In the genomic region with DNA sequence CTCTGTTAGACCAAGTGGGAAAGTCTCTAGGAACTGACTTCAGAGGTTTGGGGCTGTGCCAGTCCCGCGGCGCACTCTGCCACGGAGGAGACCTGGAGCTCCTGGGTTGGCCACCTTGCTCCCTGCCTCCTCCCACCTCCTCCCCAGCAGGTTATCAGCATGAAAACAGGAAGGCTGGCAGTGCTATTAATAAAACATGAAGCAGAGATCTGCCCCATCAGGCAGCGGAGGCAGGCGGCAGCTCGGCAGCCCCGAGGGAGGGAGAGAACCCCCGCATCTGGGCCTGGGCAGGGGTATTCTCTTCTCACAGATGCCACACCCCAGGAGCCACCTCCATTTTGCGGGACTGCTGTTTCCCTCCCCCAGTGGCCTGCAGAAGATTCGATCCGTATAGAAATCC, we compare ENCODE assay signal across 23 mouse cellular contexts. TPM values are rescaled to one million over a fixed set of nuclear protein-coding genes. Genes with fewer than 3 reads are reported as not detected.
DNase-seq lines count a peak whose midpoint lies in the region; ATAC-seq and TF ChIP-seq lines count a peak whose summit lies in the region.
"Had no signal": no experiment of that assay in that cellular context is flagged by ENCODE, and none has a peak within 500 bp of the region (broad histone marks: within the 10 kb centered on the region; RNA-seq: fewer than 3 reads in every experiment).

No protein-coding gene starts in this region.

- ATAC-seq in forebrain, embryonic 15.5 days (replicated peaks): no peak
- no peak for ATAC-seq in forebrain, postnatal 0 days
- ATAC-seq in heart, postnatal 0 days (ENCODE audit: insufficient read depth, low read depth): no peak
- no peak for ATAC-seq in neural tube, embryonic 11.5 days (ENCODE audit: insufficient read depth, low FRiP score, low TSS enrichment)
- ATAC-seq in neural tube, embryonic 15.5 days (ENCODE audit: low FRiP score): no peak
- no peak for ATAC-seq in midbrain, embryonic 16.5 days
- no peak for ATAC-seq in intestine, embryonic 16.5 days

- no peak overlapping the region for H3K4me3 ChIP-seq in forebrain, embryonic 15.5 days
- H3K4me3 ChIP-seq in forebrain, postnatal 0 days (ENCODE audit: low read depth, low read length): no peak overlapping the region
- H3K4me3 ChIP-seq in heart, postnatal 0 days (ENCODE audit: low read depth, low read length): no peak overlapping the region
- H3K4me3 ChIP-seq in neural tube, embryonic 11.5 days (ENCODE audit: low read depth, low read length): no peak overlapping the region
- H3K4me3 ChIP-seq in neural tube, embryonic 15.5 days (replicated peaks): no peak overlapping the region
- H3K4me3 ChIP-seq in midbrain, embryonic 16.5 days (ENCODE audit: low read depth, low read length): no peak overlapping the region
- H3K4me3 ChIP-seq in intestine, embryonic 16.5 days (ENCODE audit: low read length): no peak overlapping the region

- TF ChIP-seq CTCF in forebrain, postnatal 0 days (IDR thresholded peaks at IDR 0.05; ENCODE audit: low read depth): no peak
- no peak for TF ChIP-seq CTCF in heart, postnatal 0 days (IDR thresholded peaks at IDR 0.05; ENCODE audit: low read depth)

- no peak for DNase-seq in forebrain, postnatal 0 days
- no peak for DNase-seq in heart, postnatal 0 days (ENCODE audit: low spot score)
- no peak for DNase-seq in heart, adult 18-20 months
- DNase-seq in neural tube, embryonic 11.5 days (ENCODE audit: low spot score): no peak
- DNase-seq: adrenal gland, postnatal 36 days; cerebellum, adult 2 months; gastrocnemius, postnatal 25 days; kidney, adult 2 months; kidney, postnatal 25 days; layer of hippocampus, adult 9-11 months; lung, postnatal 14 days; thymus, postnatal 14 days had no signal

- H3K27ac ChIP-seq in forebrain, embryonic 15.5 days (replicated peaks): no peak overlapping the region
- no peak overlapping the region for H3K27ac ChIP-seq in forebrain, postnatal 0 days (ENCODE audit: low read depth, low read length)
- H3K27ac ChIP-seq in heart, postnatal 0 days (ENCODE audit: low read depth): no peak overlapping the region
- no peak overlapping the region for H3K27ac ChIP-seq in neural tube, embryonic 11.5 days (ENCODE audit: low read depth, low read length)
- no peak overlapping the region for H3K27ac ChIP-seq in neural tube, embryonic 15.5 days (replicated peaks)
- H3K27ac ChIP-seq in midbrain, embryonic 16.5 days (ENCODE audit: low read length): no peak overlapping the region
- H3K27ac ChIP-seq in intestine, embryonic 16.5 days (ENCODE audit: low read length): no peak overlapping the region
- H3K27ac ChIP-seq: stomach, postnatal 0 days had no signal

- no peak for TF ChIP-seq EP300 in heart, postnatal 0 days (IDR thresholded peaks at IDR 0.05; ENCODE audit: low read depth)

- H3K36me3 ChIP-seq in forebrain, embryonic 15.5 days: no peaks in the 10 kb centered on the region
- H3K36me3 ChIP-seq in forebrain, postnatal 0 days (ENCODE audit: insufficient read depth): no peaks in the 10 kb centered on the region
- H3K36me3 ChIP-seq in heart, postnatal 0 days (replicated peaks; ENCODE audit: control insufficient read depth, insufficient read depth, low read length): no peaks in the 10 kb centered on the region
- H3K36me3 ChIP-seq in neural tube, embryonic 11.5 days (ENCODE audit: control insufficient read depth, insufficient read depth, low read length): no peaks in the 10 kb centered on the region
- no peaks in the 10 kb centered on the region for H3K36me3 ChIP-seq in neural tube, embryonic 15.5 days
- H3K36me3 ChIP-seq in midbrain, embryonic 16.5 days (ENCODE audit: control insufficient read depth, insufficient read depth, low read length): no peaks in the 10 kb centered on the region
- H3K36me3 ChIP-seq in intestine, embryonic 16.5 days (ENCODE audit: control insufficient read depth, insufficient read depth, low read length): no peaks in the 10 kb centered on the region

- peak overlapping the region; percentile 8; the same call in 1 of the 2 replicates for H3K4me2 ChIP-seq in forebrain, embryonic 15.5 days (replicated peaks)
- no peak overlapping the region for H3K4me2 ChIP-seq in forebrain, postnatal 0 days (ENCODE audit: low read depth)
- peak overlapping the region; percentile 41 for H3K4me2 ChIP-seq in heart, postnatal 0 days (ENCODE audit: low read depth, low read length)
- peak overlapping the region; percentile 9; the same call in 1 of the 2 replicates for H3K4me2 ChIP-seq in neural tube, embryonic 11.5 days (ENCODE audit: low read depth)
- H3K4me2 ChIP-seq in neural tube, embryonic 15.5 days: no peak overlapping the region
- peak overlapping the region; percentile 10 for H3K4me2 ChIP-seq in midbrain, embryonic 16.5 days (ENCODE audit: low read length)
- H3K4me2 ChIP-seq in intestine, embryonic 16.5 days (ENCODE audit: low read depth, low read length): no peak overlapping the region

- H3K27me3 ChIP-seq in forebrain, embryonic 15.5 days: peaks cover 2% of the 10 kb centered on the region; the same call in 1 of the 2 replicates
- H3K27me3 ChIP-seq in forebrain, postnatal 0 days (ENCODE audit: insufficient read depth, low read length): no peaks in the 10 kb centered on the region
- H3K27me3 ChIP-seq in heart, postnatal 0 days (ENCODE audit: control insufficient read depth, insufficient read depth, low read length): 0 out of 2 replicates have a peak, but pooled peaks cover 2% of the 10 kb centered on the region
- 0 out of 2 replicates have a peak, but pooled peaks cover 3% of the 10 kb centered on the region for H3K27me3 ChIP-seq in neural tube, embryonic 11.5 days (ENCODE audit: control insufficient read depth, insufficient read depth, low read length)
- peaks cover 58% of the 10 kb centered on the region for H3K27me3 ChIP-seq in neural tube, embryonic 15.5 days (replicated peaks)
- H3K27me3 ChIP-seq in midbrain, embryonic 16.5 days (ENCODE audit: control insufficient read depth, insufficient read depth, low read depth, low read length): no peaks in the 10 kb centered on the region
- peaks cover 11% of the 10 kb centered on the region for H3K27me3 ChIP-seq in intestine, embryonic 16.5 days (replicated peaks; ENCODE audit: control insufficient read depth, insufficient read depth, low read length)

- H3K9ac ChIP-seq in forebrain, embryonic 15.5 days (replicated peaks): no peak overlapping the region
- no peak overlapping the region for H3K9ac ChIP-seq in forebrain, postnatal 0 days
- H3K9ac ChIP-seq in heart, postnatal 0 days (replicated peaks; ENCODE audit: low read depth, low read length): no peak overlapping the region
- H3K9ac ChIP-seq in neural tube, embryonic 11.5 days (ENCODE audit: low read length): no peak overlapping the region
- no peak overlapping the region for H3K9ac ChIP-seq in neural tube, embryonic 15.5 days (replicated peaks)
- H3K9ac ChIP-seq in midbrain, embryonic 16.5 days (ENCODE audit: low read depth, low read length): no peak overlapping the region
- no peak overlapping the region for H3K9ac ChIP-seq in intestine, embryonic 16.5 days (ENCODE audit: low read depth, low read length)

- 26% methylated on average over 12 of the region's 12 CpGs for WGBS in forebrain, embryonic 15.5 days
- WGBS in forebrain, postnatal 0 days: 26% methylated on average over 12 of the region's 12 CpGs
- WGBS in heart, postnatal 0 days: 5% methylated on average over 12 of the region's 12 CpGs
- WGBS in neural tube, embryonic 11.5 days: 23% methylated on average over 12 of the region's 12 CpGs
- WGBS in neural tube, embryonic 15.5 days: 20% methylated on average over 12 of the region's 12 CpGs
- 10% methylated on average over 12 of the region's 12 CpGs for WGBS in midbrain, embryonic 16.5 days
- WGBS in intestine, embryonic 16.5 days: 18% methylated on average over 12 of the region's 12 CpGs

- no peaks in the 10 kb centered on the region for H3K9me3 ChIP-seq in forebrain, embryonic 15.5 days
- no peaks in the 10 kb centered on the region for H3K9me3 ChIP-seq in forebrain, postnatal 0 days (ENCODE audit: low read length)
- H3K9me3 ChIP-seq in heart, postnatal 0 days (replicated peaks; ENCODE audit: control insufficient read depth, low read length): no peaks in the 10 kb centered on the region
- no peaks in the 10 kb centered on the region for H3K9me3 ChIP-seq in neural tube, embryonic 11.5 days (ENCODE audit: control insufficient read depth, low read length)
- H3K9me3 ChIP-seq in neural tube, embryonic 15.5 days (replicated peaks): no peaks in the 10 kb centered on the region
- H3K9me3 ChIP-seq in midbrain, embryonic 16.5 days (replicated peaks; ENCODE audit: control insufficient read depth, low read length, poor library complexity, severe bottlenecking): no peaks in the 10 kb centered on the region
- no peaks in the 10 kb centered on the region for H3K9me3 ChIP-seq in intestine, embryonic 16.5 days (ENCODE audit: control insufficient read depth, low read length)

- peaks cover 8% of the 10 kb centered on the region for H3K4me1 ChIP-seq in forebrain, embryonic 15.5 days
- no peaks in the 10 kb centered on the region for H3K4me1 ChIP-seq in forebrain, postnatal 0 days (ENCODE audit: insufficient read depth)
- H3K4me1 ChIP-seq in heart, postnatal 0 days (ENCODE audit: control insufficient read depth, insufficient read depth): peaks cover 6% of the 10 kb centered on the region
- H3K4me1 ChIP-seq in neural tube, embryonic 11.5 days (ENCODE audit: control insufficient read depth, insufficient read depth, low read length): peaks cover 2% of the 10 kb centered on the region; the same call in 1 of the 2 replicates
- peaks cover 4% of the 10 kb centered on the region for H3K4me1 ChIP-seq in neural tube, embryonic 15.5 days
- H3K4me1 ChIP-seq in midbrain, embryonic 16.5 days (ENCODE audit: control insufficient read depth, insufficient read depth, low read length): peaks cover 6% of the 10 kb centered on the region
- H3K4me1 ChIP-seq in intestine, embryonic 16.5 days (ENCODE audit: control insufficient read depth, insufficient read depth, low read length): no peaks in the 10 kb centered on the region

RNA-seq across cellular contexts. Expression of gene Pou3f1, which starts 16.9 kb away (rescaled TPM):
- polyA plus RNA-seq in forebrain, embryonic 15.5 days (2015; fragmentation: Nextera tagmentation; extraction: Ambion mirVana): 21.5 and 21.8 TPM in 2 replicates
- total RNA-seq in forebrain, postnatal 0 days (2014; rRNA removed): 19.7 and 30.5 TPM in 2 replicates
- 20.2 and 31.1 TPM in 2 replicates for polyA plus RNA-seq in forebrain, postnatal 0 days (2015; fragmentation: Nextera tagmentation; extraction: Ambion mirVana)
- total RNA-seq in heart, postnatal 0 days (2014; rRNA removed; ENCODE audit: low replicate concordance): 0.04 and 1.5 TPM in 2 replicates
- 0.03 and 0.08 TPM in 2 replicates for polyA plus RNA-seq in heart, postnatal 0 days (2015; fragmentation: Nextera tagmentation; extraction: Ambion mirVana)
- under 1 TPM; 0.15 to 0.33 TPM for total RNA-seq in heart, adult 18-20 months (2021)
- polyA plus RNA-seq in neural tube, embryonic 11.5 days (2014; fragmentation: Nextera tagmentation; extraction: Ambion mirVana): 17.0 and 17.1 TPM in 2 replicates
- polyA plus RNA-seq in neural tube, embryonic 15.5 days (2015; fragmentation: Nextera tagmentation; extraction: Ambion mirVana): 4.7 and 6.8 TPM in 2 replicates
- polyA plus RNA-seq in midbrain, embryonic 16.5 days (2015; fragmentation: Nextera tagmentation; extraction: Ambion mirVana): 12.3 and 14.4 TPM in 2 replicates
- 0.04 TPM in 1 of 2 replicates, not detected in the other for polyA plus RNA-seq in intestine, embryonic 16.5 days (2015; fragmentation: Nextera tagmentation; extraction: Ambion mirVana)
- total RNA-seq: CH12.LX; common myeloid progenitor, adult 5-6 weeks had no signal
- polyA plus RNA-seq: liver, embryonic 16.5 days had no signal

RNA-seq across cellular contexts. Expression of gene 3100002H09Rik, which starts 29.1 kb away (rescaled TPM):
- 1.2 TPM in 2 replicates for polyA plus RNA-seq in forebrain, embryonic 15.5 days (2015; fragmentation: Nextera tagmentation; extraction: Ambion mirVana)
- 0.23 TPM in 1 of 2 replicates, not detected in the other for total RNA-seq in forebrain, postnatal 0 days (2014; rRNA removed)
- polyA plus RNA-seq in forebrain, postnatal 0 days (2015; fragmentation: Nextera tagmentation; extraction: Ambion mirVana): 0.18 TPM in 1 of 2 replicates, not detected in the other
- not detected in 2 replicates for total RNA-seq in heart, postnatal 0 days (2014; rRNA removed; ENCODE audit: low replicate concordance)
- not detected in 2 replicates for polyA plus RNA-seq in heart, postnatal 0 days (2015; fragmentation: Nextera tagmentation; extraction: Ambion mirVana)
- total RNA-seq in heart, adult 18-20 months (2021): not detected
- 0.54 and 0.57 TPM in 2 replicates for polyA plus RNA-seq in neural tube, embryonic 11.5 days (2014; fragmentation: Nextera tagmentation; extraction: Ambion mirVana)
- polyA plus RNA-seq in neural tube, embryonic 15.5 days (2015; fragmentation: Nextera tagmentation; extraction: Ambion mirVana): 0.28 and 0.42 TPM in 2 replicates
- 1.1 and 1.5 TPM in 2 replicates for polyA plus RNA-seq in midbrain, embryonic 16.5 days (2015; fragmentation: Nextera tagmentation; extraction: Ambion mirVana)
- polyA plus RNA-seq in intestine, embryonic 16.5 days (2015; fragmentation: Nextera tagmentation; extraction: Ambion mirVana): not detected in 2 replicates
- total RNA-seq: adrenal gland, postnatal 36 days; CH12.LX; common myeloid progenitor, adult 5-6 weeks; gastrocnemius, postnatal 25 days; megakaryocyte-erythroid progenitor cell, adult 5-6 weeks had no signal
- polyA plus RNA-seq: cerebellum, adult 2 months; embryonic facial prominence, embryonic 11.5 days; kidney, adult 2 months; limb, embryonic 14.5 days; liver, embryonic 16.5 days; stomach, postnatal 0 days had no signal

RNA-seq across cellular contexts. Expression of gene Utp11, which starts 53.7 kb away (rescaled TPM):
- polyA plus RNA-seq in forebrain, embryonic 15.5 days (2015; fragmentation: Nextera tagmentation; extraction: Ambion mirVana): 44.4 and 46.0 TPM in 2 replicates
- total RNA-seq in forebrain, postnatal 0 days (2014; rRNA removed): 14.2 and 16.2 TPM in 2 replicates
- polyA plus RNA-seq in forebrain, postnatal 0 days (2015; fragmentation: Nextera tagmentation; extraction: Ambion mirVana): 30.9 and 33.0 TPM in 2 replicates
- 2.6 and 5.5 TPM in 2 replicates for total RNA-seq in heart, postnatal 0 days (2014; rRNA removed; ENCODE audit: low replicate concordance)
- polyA plus RNA-seq in heart, postnatal 0 days (2015; fragmentation: Nextera tagmentation; extraction: Ambion mirVana): 33.4 and 39.7 TPM in 2 replicates
- 10 to 100 TPM; 11.0 to 14.0 TPM for total RNA-seq in heart, adult 18-20 months (2021)
- 54.0 and 56.7 TPM in 2 replicates for polyA plus RNA-seq in neural tube, embryonic 11.5 days (2014; fragmentation: Nextera tagmentation; extraction: Ambion mirVana)
- polyA plus RNA-seq in neural tube, embryonic 15.5 days (2015; fragmentation: Nextera tagmentation; extraction: Ambion mirVana): 41.4 and 47.8 TPM in 2 replicates
- 39.8 and 43.8 TPM in 2 replicates for polyA plus RNA-seq in midbrain, embryonic 16.5 days (2015; fragmentation: Nextera tagmentation; extraction: Ambion mirVana)
- polyA plus RNA-seq in intestine, embryonic 16.5 days (2015; fragmentation: Nextera tagmentation; extraction: Ambion mirVana): 51.8 and 58.6 TPM in 2 replicates

Comparison
In these comparisons a context has a peak if more than half of its experiments do, and no peak if none do; other contexts are left out.
1. H3K4me2 ChIP-seq: peak in forebrain, embryonic 15.5 days (single experiment), heart, postnatal 0 days (single experiment), neural tube, embryonic 11.5 days (single experiment) and midbrain, embryonic 16.5 days (single experiment); none in forebrain, postnatal 0 days (single experiment), neural tube, embryonic 15.5 days (single experiment) and intestine, embryonic 16.5 days (single experiment).